Mouse (Mus musculus): ENCODE measurements around the gene Banf2. TPM values are rescaled to one million over a fixed set of nuclear protein-coding genes. Genes with fewer than 3 reads are reported as not detected.

Gene Banf2
- polyA plus RNA-seq, 1 experiment from 2014 or later: not detected

DNA sequence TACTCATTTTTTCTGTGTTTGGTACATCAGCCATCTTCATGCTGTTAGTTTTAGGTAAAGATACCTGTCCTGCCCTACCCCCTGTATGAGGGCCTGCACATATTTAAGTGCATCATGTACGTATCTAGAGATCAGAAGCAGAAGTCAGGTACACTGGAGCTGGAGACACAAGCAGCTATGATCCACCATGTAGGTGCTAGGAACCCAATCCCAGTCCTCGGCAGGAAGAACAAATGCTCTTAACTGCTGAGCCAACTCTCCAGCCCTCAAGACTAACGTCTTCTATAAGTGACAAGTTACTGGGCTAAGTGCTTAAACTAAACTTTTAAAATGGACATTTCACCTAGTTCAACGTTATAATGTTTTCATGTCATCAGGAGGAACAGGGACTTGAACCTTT lies 25.6 kb upstream of the Banf2 start:
- H3K36me3 ChIP-seq: no peaks in the 10 kb centered on the region
- H3K27ac ChIP-seq: no peak overlapping the region
- H3K9ac ChIP-seq: no peak overlapping the region
- no peak for ATAC-seq (replicated peaks; ENCODE audit: insufficient number of reproducible peaks, insufficient read depth, low FRiP score, low read depth)
- no peak overlapping the region; the same call in 1 of the 2 replicates for H3K4me2 ChIP-seq
- H3K27me3 ChIP-seq: no peaks in the 10 kb centered on the region
- no peaks in the 10 kb centered on the region for H3K9me3 ChIP-seq (replicated peaks)
- 80% methylated on average over 4 of the region's 4 CpGs for WGBS
- no peak overlapping the region for H3K4me3 ChIP-seq
- H3K4me1 ChIP-seq (replicated peaks): peaks cover 73% of the 10 kb centered on the region

GRCm38 (mm10) chr2:144009081-144009480 lies 23.8 kb upstream of the Banf2 start:
- H3K9me3 ChIP-seq (replicated peaks): no peaks in the 10 kb centered on the region
- H3K4me1 ChIP-seq (replicated peaks): peaks cover 56% of the 10 kb centered on the region
- H3K27me3 ChIP-seq: no peaks in the 10 kb centered on the region
- peak overlapping the region; percentile 98 for H3K4me3 ChIP-seq
- H3K27ac ChIP-seq: peak overlapping the region; percentile 98; the same call in 1 of the 2 replicates
- WGBS: 59% methylated on average over 1 of the region's 1 CpGs
- ATAC-seq (replicated peaks; ENCODE audit: insufficient number of reproducible peaks, insufficient read depth, low FRiP score, low read depth): no peak
- H3K36me3 ChIP-seq: no peaks in the 10 kb centered on the region
- peak overlapping the region; percentile 25; the same call in 1 of the 2 replicates for H3K9ac ChIP-seq
- peak overlapping the region; percentile 79 for H3K4me2 ChIP-seq

GRCm38 (mm10) chr2:144009551-144010281 lies 23.1 kb upstream of the Banf2 start:
- no peaks in the 10 kb centered on the region for H3K27me3 ChIP-seq
- H3K4me2 ChIP-seq: peak overlapping the region; percentile 79
- 2% methylated on average over 30 of the region's 30 CpGs for WGBS
- H3K9ac ChIP-seq: peak overlapping the region; percentile 96
- peak overlapping the region; percentile 98 for H3K27ac ChIP-seq
- peaks cover 52% of the 10 kb centered on the region for H3K4me1 ChIP-seq (replicated peaks)
- H3K4me3 ChIP-seq: peak overlapping the region; percentile 98
- no peaks in the 10 kb centered on the region for H3K36me3 ChIP-seq
- peak; percentile 2; the same call in 1 of the 2 replicates for ATAC-seq (replicated peaks; ENCODE audit: insufficient number of reproducible peaks, insufficient read depth, low FRiP score, low read depth)
- H3K9me3 ChIP-seq (replicated peaks): no peaks in the 10 kb centered on the region

GRCm38 (mm10) chr2:144010282-144011044 lies 22.4 kb upstream of the Banf2 start:
- H3K9ac ChIP-seq: peak overlapping the region; percentile 96
- H3K4me2 ChIP-seq: peak overlapping the region; percentile 79
- H3K27ac ChIP-seq: peak overlapping the region; percentile 98
- H3K4me1 ChIP-seq (replicated peaks): peaks cover 44% of the 10 kb centered on the region
- no peaks in the 10 kb centered on the region for H3K9me3 ChIP-seq (replicated peaks)
- peak; percentile 16 for ATAC-seq (replicated peaks; ENCODE audit: insufficient number of reproducible peaks, insufficient read depth, low FRiP score, low read depth)
- no peaks in the 10 kb centered on the region for H3K27me3 ChIP-seq
- WGBS: under 1% methylated on average over 97 of the region's 107 CpGs
- peak overlapping the region; percentile 98 for H3K4me3 ChIP-seq
- no peaks in the 10 kb centered on the region for H3K36me3 ChIP-seq

- ATAC-seq (replicated peaks; ENCODE audit: insufficient number of reproducible peaks, insufficient read depth, low FRiP score, low read depth): peak; percentile 97
- no peaks in the 10 kb centered on the region for H3K27me3 ChIP-seq
- peak within 1 kb of the TSS; percentile 98 for H3K4me3 ChIP-seq
- H3K9me3 ChIP-seq (replicated peaks): no peaks in the 10 kb centered on the region
- peak within 1 kb of the TSS; percentile 96 for H3K9ac ChIP-seq
- no peaks in the 10 kb centered on the region for H3K36me3 ChIP-seq
- peak within 1 kb of the TSS; percentile 79 for H3K4me2 ChIP-seq
- peak within 1 kb of the TSS; percentile 98 for H3K27ac ChIP-seq
- WGBS: under 1% methylated on average over 51 of the region's 53 CpGs
- peaks cover 38% of the 10 kb centered on the region for H3K4me1 ChIP-seq (replicated peaks)
These were observed 21.7 kb upstream of the Banf2 start, which contains the start of gene Rrbp1 for GRCm38 (mm10) chr2:144011080-144011551. TSS of gene Rrbp1 (minus strand) at chr2:144011263.

- 84% methylated on average over 11 of the region's 11 CpGs for WGBS
- Histone ChIP-seq H3K27me3 (no peaks in the 10 kb centered on the region), H3K4me1 (replicated peaks) (peaks cover 13% of the 10 kb centered on the region), H3K9me3 (replicated peaks) (no peaks in the 10 kb centered on the region), H3K4me2 (no peak overlapping the region), H3K27ac (no peak overlapping the region), H3K9ac (no peak overlapping the region), H3K4me3 (no peak overlapping the region), H3K36me3 (no peaks in the 10 kb centered on the region)
- ATAC-seq (replicated peaks; ENCODE audit: insufficient number of reproducible peaks, insufficient read depth, low FRiP score, low read depth): no peak
These were observed 18.8 kb upstream of the Banf2 start for GRCm38 (mm10) chr2:144014051-144014450.

DNA sequence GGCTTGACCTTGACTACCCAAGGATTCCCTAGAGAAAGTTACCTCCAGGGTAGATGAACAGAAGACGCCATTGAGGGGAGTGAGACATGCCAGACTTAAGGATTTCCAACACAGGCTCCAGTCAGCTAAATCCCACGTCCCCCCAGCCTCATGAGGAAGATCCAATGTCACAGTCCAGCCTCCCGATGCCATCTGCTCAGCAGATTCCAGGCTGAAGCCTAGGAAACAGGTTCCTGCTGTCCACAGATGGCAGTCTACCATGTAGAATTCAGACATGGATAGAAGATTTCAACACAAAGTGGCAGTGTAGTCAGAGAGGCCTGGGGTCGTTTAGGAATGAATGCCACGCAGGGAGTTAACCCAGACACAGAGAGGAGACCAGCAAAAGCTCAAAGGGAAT lies 18.4 kb upstream of the Banf2 start:
- Histone ChIP-seq H3K4me3 (no peak overlapping the region), H3K9me3 (replicated peaks) (no peaks in the 10 kb centered on the region)

DNA sequence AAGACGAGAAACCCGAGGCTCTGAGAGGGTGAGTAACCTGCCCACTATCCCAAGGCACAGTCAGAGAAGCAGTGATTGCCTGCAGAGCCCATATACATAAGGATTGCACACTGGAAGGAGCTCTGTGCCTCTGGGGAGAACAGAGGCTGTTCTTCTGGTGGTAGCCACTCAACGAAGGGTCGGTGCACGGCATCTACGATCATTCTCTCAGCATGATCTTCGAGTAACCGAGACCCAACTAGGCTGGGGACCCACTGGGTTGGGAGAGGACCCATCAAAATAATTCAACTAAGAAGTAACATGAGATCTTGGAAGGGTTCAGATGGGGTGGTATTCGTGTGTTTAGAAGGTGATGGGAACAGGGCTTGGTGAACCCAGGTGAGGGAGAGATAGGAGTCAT lies 17.0 kb upstream of the Banf2 start:
- whole genome bisulfite sequencing: 84% methylated on average over 9 of the region's 9 CpGs
- peaks cover 3% of the 10 kb centered on the region for H3K4me1 ChIP-seq (replicated peaks)
- H3K9me3 ChIP-seq (replicated peaks): no peaks in the 10 kb centered on the region
- H3K4me2 ChIP-seq: no peak overlapping the region
- H3K36me3 ChIP-seq: no peaks in the 10 kb centered on the region
- no peaks in the 10 kb centered on the region for H3K27me3 ChIP-seq
- H3K9ac ChIP-seq: no peak overlapping the region
- ATAC-seq (replicated peaks; ENCODE audit: insufficient number of reproducible peaks, insufficient read depth, low FRiP score, low read depth): no peak
- no peak overlapping the region for H3K4me3 ChIP-seq
- H3K27ac ChIP-seq: no peak overlapping the region

More for the DNA sequence above, 18.4 kb upstream of the Banf2 start:
- Histone ChIP-seq H3K9ac (no peak overlapping the region), H3K4me2 (no peak overlapping the region), H3K27me3 (no peaks in the 10 kb centered on the region), H3K36me3 (no peaks in the 10 kb centered on the region), H3K27ac (no peak overlapping the region), H3K4me1 (replicated peaks) (peaks cover 9% of the 10 kb centered on the region)
- ATAC-seq (replicated peaks; ENCODE audit: insufficient number of reproducible peaks, insufficient read depth, low FRiP score, low read depth): no peak
- WGBS: 66% methylated on average over 5 of the region's 5 CpGs

- H3K9me3 ChIP-seq (replicated peaks): no peaks in the 10 kb centered on the region
- no peak overlapping the region for H3K4me2 ChIP-seq
- H3K9ac ChIP-seq: no peak overlapping the region
- H3K27me3 ChIP-seq: no peaks in the 10 kb centered on the region
- no peak overlapping the region for H3K27ac ChIP-seq
- ATAC-seq (replicated peaks; ENCODE audit: insufficient number of reproducible peaks, insufficient read depth, low FRiP score, low read depth): no peak
- no peak overlapping the region for H3K4me3 ChIP-seq
- H3K36me3 ChIP-seq: no peaks in the 10 kb centered on the region
- WGBS: 70% methylated on average over 2 of the region's 2 CpGs
- no peaks in the 10 kb centered on the region for H3K4me1 ChIP-seq (replicated peaks)
These were observed 12.9 kb upstream of the Banf2 start for GRCm38 (mm10) chr2:144019971-144020370.

GRCm38 (mm10) chr2:144022441-144022840 lies 10.4 kb upstream of the Banf2 start:
- WGBS: 77% methylated on average over 3 of the region's 3 CpGs
- ATAC-seq (replicated peaks; ENCODE audit: insufficient number of reproducible peaks, insufficient read depth, low FRiP score, low read depth): no peak
- no peaks in the 10 kb centered on the region for H3K36me3 ChIP-seq
- H3K27ac ChIP-seq: no peak overlapping the region
- H3K9me3 ChIP-seq (replicated peaks): no peaks in the 10 kb centered on the region
- H3K27me3 ChIP-seq: no peaks in the 10 kb centered on the region
- H3K4me1 ChIP-seq (replicated peaks): no peaks in the 10 kb centered on the region
- H3K4me3 ChIP-seq: no peak overlapping the region
- no peak overlapping the region for H3K9ac ChIP-seq
- no peak overlapping the region for H3K4me2 ChIP-seq

DNA sequence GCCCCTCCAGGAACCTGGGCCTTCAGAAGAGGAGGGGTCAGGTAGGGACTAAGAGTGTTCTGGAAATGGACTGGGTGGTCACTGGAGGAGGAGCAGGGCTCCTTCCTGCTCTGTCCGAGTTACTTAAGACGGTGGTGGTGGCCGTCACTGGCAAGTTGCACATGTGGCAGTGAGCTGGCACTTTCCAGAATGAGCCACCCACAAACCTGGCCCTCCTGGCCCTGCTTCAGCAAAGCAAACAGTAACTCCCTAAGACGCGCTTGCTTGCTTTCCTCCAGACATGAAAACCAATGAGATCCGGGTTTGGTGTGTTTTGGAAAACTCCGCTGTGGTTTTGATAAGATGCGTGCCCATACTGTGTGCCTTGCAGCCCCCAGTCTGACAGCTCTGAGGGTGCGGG lies 7.5 kb upstream of the Banf2 start:
- H3K27me3 ChIP-seq: no peaks in the 10 kb centered on the region
- H3K27ac ChIP-seq: no peak overlapping the region
- no peak overlapping the region for H3K9ac ChIP-seq
- no peak for ATAC-seq (replicated peaks; ENCODE audit: insufficient number of reproducible peaks, insufficient read depth, low FRiP score, low read depth)
- H3K4me3 ChIP-seq: no peak overlapping the region
- H3K4me2 ChIP-seq: no peak overlapping the region
- H3K9me3 ChIP-seq (replicated peaks): no peaks in the 10 kb centered on the region
- 82% methylated on average over 9 of the region's 9 CpGs for WGBS
- no peaks in the 10 kb centered on the region for H3K4me1 ChIP-seq (replicated peaks)
- no peaks in the 10 kb centered on the region for H3K36me3 ChIP-seq

Data from heart, embryonic 15.5 days (tissue).